Mouse (Mus musculus): ENCODE measurements around the gene Gatd1.
"Not testable (repeated sequence)": the region's sequence is repeated elsewhere in the genome, so short reads cannot be mapped to it uniquely, and the experiment has no call there.

Gatd1 gene

DNA sequence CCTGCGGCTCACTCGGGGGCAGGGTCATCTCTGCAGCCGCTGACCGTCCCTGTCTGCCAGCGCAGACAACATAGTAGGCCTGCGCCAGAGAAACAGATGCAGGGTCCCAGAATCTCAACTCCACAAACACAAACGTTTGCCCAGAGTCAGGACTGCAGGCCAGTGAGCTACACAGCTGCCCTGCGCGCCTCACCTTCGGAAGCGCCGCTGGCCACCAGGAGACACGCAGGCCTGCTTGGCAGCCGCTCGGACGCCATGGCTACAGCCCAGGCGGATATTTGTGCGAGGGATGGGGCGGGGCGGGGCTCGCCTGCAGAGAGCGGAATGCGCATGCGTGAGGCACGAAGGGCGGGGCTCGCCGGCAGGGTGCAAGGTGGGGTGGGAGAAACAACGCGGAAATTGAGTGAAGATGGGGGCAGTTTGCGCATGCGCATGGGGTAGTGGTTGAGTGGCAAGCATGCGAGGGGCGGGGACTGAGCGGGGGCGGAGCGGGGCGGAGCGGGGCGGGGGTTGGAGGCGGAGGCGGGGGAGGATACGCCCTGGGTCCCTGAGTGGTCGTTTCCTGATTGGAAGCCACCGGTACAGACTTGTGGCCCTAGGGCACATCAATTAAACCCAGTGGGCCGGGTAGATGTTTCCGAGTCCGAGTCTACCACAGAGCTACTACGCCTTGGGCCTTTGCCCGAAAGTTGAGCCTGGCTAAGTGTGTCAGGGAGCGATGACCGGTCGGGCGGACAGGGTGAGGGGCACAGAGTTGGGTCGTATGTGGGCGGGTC lies at the start of gene Gatd1:
Gene Gatd1, minus strand, starts transcription at position 328 of the 776 bp plus-strand sequence.
- peak; percentile 99 for DNase-seq

DNA sequence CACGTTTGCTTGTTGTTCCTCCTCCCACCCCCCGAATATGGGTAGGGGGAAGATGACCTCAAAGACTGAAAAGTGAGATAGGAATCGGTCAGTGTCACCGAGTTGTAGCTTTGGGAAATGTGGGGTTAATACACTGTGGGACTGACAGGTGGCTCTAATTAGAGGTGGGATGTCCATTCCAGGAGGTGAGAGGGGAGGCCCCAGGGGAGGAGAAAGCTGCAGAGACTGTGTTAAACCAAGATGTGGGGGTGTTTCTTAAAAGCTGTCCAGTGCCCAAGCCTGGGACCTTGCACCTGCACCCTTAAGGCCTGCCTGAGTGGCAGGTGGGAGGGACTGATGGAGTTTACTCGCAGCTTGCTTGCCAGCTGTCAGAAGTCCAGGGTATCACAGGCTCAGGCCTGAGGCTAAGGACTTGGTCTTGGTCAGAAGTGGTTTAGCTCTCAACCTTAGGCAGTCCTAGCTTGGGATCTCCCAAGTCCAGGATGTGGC lies 48.4 kb upstream of the Gatd1 start:
- DNase-seq: no peak

DNA sequence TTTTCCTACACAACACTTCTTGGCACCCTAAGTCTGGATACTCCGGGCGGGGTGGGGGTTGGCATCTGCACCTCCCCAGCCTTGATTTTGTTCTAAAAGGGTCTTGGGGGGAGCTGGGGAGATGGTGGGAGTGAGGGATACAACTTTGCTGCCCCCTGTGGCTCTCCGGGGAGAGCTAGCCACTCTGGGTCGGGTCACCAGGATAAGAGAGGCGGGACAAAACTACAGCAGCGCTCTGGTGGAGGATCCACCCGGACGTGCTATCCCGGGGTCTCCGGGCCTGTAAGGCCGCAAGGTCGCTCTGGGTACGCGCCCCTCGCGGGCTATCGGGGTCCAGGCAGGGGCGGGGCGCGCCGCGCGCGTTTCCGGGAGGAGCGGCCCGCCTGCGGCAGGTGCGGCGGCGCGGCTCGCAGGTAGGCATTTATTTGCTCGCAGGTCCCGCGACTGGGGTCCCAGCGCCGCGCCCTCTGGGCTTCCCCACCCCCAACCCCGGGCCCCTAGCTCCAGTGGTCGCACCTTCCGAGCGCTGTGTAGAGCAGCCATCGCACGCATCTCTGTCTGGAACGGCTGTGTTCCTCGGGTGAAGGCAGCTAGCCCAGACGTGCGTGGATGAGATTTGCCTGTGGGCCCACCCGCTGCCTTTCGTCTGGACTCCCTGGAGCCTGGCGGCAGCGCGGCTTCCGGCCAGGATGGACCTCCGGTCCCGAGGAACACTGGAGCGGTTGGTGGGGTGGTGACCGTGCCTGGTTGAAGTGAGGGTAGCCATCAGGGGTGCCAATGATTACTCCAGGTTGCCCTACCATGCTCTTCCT lies 47.8 kb upstream of the Gatd1 start:
- DNase-seq: no peak

DNA sequence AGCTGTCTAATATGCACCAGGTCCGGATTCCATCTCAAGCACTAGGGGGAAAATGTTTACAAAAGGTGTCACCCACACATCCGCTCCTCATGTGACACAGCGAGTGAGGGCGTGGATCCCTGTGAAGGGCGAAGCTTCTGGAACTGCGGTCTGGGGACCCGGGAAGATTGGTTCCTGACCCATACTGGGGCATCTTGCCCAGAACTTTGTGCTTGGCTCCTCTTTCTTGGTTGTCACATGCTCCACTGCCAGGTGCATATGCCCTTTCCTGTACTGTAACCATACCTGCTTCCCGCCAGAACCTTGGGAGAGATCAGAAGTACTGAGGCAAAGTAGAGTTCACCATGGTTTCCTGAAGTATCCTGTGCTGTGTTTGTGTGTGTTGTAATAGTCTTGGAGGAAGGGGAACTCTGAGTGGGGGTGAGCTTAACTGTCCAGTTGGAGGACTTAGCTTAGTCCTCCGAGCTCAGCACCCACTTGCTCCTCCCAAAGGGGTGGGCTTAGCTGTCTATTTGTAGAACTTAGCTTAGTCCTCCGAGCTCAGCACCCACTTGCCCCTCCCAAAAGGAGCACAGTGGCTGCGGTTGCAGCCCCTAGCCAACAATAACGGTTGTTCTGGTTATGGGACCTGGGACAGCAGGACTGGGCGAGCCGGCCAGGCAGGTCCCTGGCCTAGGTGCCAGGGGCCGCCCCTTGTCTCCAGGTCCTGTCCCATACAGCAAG lies 46.6 kb upstream of the Gatd1 start, which contains the start of gene Cracr2b:
Gene Cracr2b, plus strand, starts transcription at position 704 of the 723 bp plus-strand sequence.
- DNase-seq: no peak

DNA sequence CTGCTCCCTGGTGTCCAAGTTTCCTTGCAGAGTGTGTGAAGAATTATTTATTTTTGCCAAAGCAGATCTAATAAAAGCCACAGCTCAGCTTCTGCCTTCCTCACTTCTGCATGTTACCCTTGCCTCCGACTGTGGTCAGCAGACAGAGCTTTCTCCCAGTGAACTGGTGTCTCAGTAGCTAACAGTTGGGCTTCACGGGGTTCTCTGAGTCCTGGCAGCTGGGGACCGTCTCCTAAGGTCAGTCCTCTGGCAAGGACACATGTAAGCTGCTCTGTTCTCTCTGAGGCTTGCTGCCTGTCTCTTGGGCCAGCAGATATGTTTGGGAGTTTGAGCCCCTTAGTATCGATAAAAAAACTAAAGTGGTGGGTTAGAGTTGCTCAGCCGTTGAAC lies 46.1 kb upstream of the Gatd1 start:
- DNase-seq: no peak

DNA sequence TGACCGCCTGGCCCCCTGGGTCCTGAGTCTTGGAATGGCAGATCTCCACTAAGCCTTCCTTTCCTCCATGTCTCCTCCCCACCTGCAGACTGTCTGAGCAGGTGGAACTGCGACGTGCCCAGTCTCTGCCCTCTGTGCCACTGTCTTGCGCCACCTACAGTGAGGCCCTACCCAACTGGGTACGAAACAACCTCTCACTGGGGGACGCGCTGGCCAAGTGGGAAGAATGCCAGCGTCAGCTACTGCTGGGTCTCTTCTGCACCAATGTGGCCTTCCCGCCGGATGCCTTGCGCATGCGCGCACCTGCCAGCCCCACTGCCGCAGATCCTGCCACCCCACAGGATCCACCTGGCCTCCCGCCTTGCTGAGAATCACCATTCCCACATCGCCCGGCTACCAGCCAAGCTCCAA lies 45.4 kb upstream of the Gatd1 start:
- DNase-seq: peak; percentile 83

DNA sequence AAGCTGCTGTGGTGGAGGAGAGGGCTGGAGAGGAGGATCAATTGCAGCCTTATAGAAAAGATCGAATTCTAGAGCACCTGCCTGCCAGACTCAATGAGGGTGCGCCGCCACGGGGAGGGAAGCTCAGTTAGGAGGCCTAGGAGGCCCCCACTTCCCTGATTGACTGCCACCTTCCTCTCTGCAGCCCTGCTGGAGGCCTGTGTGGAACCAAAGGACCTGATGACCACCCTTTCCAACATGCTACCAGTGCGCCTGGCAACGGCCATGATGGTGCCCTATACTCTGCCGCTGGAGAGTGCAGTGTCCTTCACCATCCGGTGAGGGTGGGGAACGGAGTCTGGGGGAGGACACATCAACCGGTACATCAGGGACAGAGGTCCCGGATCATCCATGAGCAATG lies 44.7 kb upstream of the Gatd1 start:
- peak; percentile 51 for DNase-seq

DNA sequence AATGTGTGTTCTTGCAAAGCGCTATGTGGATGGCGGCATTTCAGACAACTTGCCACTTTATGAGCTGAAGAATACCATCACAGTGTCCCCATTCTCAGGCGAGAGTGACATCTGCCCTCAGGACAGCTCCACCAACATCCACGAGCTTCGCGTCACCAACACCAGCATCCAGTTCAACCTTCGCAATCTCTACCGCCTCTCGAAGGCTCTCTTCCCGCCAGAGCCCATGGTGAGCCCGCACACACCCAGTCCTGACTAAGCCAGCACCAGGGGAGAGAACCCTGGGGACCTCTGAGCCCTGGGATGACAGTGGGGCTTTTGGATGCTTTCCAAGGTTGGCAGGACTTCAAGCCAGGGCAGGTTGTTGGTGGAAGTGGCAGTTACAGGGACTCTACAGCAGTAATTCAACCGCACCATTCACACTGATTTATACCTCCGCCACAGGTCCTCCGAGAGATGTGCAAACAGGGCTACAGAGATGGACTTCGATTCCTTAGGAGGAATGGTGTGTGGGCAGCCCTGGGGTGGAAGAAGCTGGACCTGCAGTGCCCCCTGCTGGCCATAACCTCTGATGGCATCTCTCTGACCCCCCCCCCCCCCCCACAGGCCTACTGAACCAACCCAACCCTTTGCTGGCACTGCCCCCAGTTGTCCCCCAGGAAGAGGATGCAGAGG lies 44.2 kb upstream of the Gatd1 start:
- peak; percentile 62 for DNase-seq

DNA sequence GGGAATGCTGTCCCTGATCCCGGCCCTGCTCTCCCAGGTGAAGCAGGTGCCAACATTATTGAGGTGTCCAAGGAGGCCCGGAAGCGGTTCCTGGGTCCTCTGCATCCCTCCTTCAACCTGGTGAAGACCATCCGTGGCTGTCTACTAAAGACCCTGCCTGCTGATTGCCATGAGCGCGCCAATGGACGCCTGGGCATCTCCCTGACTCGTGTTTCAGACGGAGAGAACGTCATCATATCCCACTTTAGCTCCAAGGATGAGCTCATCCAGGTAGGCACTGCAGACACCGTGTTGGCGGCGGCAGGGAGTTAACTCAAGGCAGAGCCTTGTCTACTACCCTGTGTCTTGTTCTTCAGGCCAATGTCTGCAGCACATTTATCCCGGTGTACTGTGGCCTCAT lies 43.3 kb upstream of the Gatd1 start:
- no peak for DNase-seq

DNA sequence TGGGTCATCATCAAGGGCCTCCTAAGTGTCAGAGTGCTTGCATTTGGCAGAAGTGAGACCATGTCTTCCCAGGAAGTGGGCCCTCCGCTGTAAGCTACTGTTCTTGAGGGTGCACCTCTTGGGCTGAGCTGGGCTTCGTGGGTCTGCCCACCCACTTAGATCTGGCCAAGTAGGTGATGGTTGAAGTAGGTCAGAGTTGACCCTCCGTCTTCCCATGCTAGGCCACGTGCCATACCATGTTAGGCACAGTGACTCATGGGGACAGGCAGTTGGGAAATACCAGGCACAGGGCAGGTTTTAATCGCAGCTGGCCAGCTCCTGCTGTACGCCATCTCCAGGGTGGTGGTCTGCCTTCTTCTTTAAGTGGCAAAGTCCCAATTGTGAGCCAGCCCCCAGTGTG lies 42.8 kb upstream of the Gatd1 start:
- no peak for DNase-seq

DNA sequence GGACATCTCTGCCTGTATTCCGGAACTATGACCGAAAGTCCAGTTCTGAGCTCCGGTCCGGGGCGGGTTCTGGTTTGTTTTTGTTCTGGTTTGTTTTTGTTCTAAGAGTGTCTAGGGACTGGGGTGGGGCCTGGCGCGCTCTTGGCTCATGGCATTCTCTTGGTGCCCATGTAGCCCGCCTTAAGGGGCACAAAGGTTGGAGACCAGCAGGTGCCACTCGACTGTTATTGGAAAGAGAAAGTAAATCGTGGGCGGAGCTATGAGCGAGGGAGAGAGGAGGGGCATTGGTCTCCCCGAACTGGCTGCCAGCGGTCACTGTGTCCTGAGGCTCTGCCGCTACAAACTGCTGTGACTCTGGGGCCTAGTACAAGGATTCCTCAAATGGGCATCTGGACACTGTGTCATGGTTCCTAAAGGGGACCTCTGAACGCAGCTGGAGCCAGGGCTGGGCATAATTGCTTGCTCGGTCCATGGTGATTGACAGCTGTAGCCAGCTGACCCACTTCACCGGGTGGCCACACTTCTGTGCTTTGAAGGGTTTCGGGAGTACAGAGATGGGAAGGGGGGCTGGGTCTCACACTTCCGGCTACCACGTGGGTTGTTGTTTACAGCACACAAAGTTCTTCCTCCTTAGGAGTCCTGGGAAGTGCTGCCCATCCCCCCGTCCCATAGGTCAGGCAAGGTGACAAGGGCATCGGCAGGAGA lies 41.8 kb upstream of the Gatd1 start:
- peak; percentile 66 for DNase-seq

DNA sequence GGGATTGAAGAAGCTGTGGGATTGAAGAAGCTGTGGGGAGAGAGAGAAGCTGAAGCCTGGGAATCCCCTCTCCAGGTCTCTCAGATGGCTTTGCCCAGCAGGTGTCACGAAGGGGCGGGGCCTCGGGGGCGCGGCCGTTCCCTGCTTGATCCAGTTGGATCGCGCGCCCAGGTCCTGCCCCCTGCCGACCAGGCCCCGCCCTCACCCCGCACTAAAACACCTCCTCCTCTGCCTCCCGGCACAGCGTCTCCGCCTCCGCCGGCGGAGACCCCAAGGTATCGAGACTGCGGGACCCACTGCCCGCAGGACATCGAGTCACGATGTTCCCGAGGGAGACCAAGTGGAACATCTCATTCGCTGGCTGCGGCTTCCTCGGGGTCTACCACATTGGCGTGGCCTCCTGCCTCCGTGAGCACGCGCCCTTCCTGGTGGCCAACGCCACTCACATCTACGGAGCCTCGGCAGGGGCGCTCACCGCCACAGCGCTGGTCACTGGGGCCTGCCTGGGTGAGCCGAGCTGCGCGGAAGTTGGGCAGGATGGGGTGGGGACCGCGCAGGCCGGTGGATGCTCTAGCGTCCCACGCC lies 41.1 kb upstream of the Gatd1 start, which contains the start of gene Pnpla2:
Gene Pnpla2, plus strand, starts transcription at position 232 of the 585 bp plus-strand sequence.
- DNase-seq: peak; percentile 88

DNA sequence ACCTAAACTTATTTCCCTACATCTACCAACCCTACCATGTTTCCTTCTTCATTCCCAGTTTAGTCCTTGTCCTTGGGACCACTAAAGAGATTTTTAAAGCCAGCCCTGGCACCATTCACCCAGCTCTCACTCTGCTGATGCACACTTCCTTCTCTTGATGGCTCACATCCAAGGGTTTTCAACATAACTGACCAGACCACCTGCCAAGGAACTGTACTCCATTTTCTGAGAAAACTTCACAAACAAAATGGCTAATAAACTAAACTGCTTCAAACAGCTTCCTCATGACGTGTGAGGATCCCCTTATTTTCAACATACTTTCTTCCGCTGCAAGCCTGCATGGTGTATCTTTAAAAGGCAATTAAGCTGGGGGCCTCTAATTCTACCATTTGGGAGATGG lies 39.7 kb upstream of the Gatd1 start:
- no peak for DNase-seq

DNA sequence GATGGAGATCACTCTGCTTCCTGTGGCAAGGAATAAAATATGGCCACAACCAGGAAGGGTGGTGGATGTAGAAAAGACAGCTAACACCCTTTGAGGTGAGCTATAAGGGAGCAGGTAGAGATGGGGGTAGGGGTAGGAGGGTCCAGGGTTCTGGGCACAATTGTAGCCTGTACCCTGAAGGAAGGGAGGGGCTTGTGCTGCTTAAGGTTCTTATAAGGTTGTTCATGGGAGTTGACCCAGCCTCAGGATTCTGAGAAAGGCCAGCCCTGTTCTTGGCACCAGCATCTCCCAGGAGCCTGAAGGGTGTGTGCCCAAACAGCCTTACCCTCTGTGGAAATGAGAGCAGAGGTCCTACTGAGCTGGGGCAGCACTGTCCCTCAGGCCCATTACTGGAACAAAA lies 38.0 kb upstream of the Gatd1 start:
- no peak for DNase-seq

DNA sequence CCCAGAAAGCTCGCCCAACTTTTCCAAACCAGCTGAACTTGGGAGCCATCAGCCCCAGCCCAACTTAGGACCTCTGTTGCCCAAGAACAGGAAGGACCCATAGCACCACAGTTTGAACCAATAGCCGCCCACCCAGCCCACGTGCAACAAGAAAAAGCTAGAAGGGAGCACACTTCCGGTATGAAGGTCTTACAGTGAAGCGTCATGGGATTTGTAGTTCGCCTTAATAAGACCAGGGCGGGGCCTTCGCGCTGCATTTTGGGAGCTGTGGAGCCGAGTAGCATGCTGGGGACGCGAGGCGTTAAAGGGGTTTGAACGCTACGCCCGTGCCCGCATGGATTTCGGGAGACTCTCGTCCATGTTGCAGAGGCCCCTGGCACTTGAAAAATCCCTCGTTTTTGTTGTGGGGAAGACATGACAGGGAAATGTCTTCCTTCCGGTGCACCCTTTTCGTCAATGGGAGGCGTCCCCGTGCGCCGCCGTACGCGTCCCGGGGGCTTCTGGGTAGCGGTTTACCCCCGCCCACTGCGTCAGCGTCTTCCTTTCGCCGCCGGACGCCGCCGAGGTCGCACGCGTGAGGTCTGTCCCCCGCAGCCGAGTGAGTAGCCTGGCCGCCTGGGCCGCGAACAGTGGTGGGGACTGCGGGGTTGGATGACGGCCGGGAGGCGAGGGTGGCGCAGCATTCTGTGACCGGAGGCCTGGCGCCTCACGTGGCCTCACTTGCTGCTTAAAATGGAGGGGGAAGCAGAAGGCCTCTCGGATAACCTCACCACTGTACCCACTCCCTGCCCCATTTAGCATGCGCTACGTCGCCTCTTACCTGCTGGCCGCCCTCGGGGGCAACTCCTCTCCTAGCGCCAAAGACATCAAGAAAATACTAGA lies 33.4 kb upstream of the Gatd1 start, which contains the start of gene Rplp2:
Gene Rplp2, plus strand, starts transcription at position 261 of the 882 bp plus-strand sequence.
- DNase-seq: peak; percentile 91

DNA sequence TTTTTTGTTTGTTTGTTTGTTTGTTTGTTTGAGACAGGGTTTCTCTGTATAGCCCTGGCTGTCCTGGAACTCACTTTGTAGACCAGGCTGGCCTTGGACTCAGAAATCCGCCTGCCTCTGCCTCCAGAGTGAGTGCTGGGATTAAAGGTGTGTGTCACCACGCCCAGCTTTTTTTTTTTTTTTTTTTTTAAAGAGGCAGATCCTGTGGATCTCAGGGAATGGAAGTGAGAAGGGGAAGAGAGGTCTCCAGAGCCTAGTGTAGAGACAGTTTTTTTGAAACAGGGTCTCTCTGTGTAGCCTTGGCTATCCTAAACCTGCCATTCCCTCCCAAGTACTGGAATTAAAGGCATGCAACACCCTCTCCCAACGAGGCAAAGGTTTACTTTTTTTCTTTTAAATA lies 32.4 kb upstream of the Gatd1 start:
- not testable (repeated sequence) for DNase-seq

DNA sequence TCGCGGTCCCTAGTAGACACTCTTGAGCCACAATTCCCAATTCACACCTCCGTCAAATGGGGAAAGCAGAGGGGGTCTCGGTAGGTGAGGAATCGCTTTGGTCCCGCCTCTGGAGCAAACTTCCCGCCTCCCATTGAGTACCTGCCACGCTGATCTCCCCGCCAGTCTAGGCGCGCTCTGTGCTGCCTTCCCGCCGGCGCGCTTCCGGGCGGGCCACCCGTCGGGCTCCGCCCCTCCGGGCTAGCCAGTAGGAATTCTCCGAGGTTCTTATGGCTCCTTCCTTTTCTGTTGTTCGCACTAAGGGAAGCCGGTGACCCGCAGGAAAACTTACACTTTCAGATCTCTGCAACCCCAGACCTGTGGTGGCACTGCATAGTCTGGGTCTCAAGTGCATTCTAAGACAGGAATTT lies 29.9 kb upstream of the Gatd1 start, which contains the start of gene Pidd1:
Gene Pidd1, minus strand, starts transcription at position 198 of the 410 bp plus-strand sequence.
- DNase-seq: peak; percentile 20

DNA sequence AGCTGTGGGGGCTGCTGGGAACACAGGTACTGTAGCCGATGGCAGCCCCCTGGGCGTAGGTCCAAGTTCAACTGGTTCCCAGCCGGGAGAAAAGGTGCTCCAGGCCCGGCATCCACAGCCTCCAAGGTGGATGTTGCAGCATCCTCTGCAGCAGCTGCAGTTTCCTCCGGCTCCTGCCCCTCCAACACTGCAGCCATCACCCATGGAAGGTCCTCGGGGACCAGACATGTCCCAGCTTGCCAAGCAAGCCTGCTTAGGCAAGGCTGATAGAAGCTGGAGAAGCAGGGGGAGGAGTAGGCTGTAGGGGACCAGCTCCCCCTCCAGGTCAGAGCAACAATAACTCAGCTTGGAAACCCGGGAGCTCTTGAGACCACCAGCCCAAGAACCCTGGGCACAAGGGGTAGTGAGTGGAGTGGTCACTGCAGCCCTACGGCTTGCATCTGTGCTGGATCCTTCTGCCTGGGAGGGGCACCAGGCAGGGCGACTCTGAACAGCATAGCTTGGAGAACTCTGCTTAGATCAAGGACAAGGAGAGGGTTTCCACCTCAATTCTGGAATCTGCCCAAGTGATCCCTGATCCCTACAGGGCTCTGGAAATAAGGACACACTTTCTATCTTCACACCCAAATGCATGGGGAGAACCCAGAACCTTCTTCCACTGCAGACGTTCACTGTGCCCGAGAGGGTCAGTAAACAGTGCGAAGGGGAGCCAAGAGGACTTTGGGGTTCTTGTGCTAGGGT lies 29.3 kb upstream of the Gatd1 start:
- DNase-seq: peak; percentile 39

DNA sequence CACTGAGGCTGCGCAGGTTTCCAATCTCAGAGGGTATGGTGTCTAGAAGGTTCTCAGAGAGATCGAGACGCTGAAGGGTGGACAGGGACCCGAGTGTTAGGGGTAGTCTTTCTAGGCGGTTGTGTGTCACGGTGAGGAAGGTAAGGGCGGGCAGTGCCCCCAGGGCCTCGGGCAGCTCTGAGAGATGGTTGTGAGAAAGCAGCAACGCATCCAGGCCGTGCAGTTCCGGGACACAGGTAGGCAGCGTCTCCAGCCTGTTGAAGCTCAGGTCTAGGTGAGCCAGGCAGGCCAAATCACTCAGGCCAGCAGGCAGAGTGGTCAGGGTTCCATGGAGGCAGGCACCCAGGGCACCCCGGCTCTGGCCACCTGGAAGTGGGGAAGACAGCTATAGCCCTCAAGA lies 28.3 kb upstream of the Gatd1 start:
- peak; percentile 26 for DNase-seq

Measured in cerebellum, adult 11 months (tissue).